Mouse (Mus musculus) hindbrain, embryonic 12.5 days (tissue): Measurements from ENCODE around the gene Cfp. TPM values are rescaled to one million over a fixed set of nuclear protein-coding genes. Genes with fewer than 3 reads are reported as not detected.

Source experiments
- ATAC-seq: fragments of 200-750 bp; cut with Nextera tagmentation; 2 replicates; pipeline ENCODE4 v1.8.0; 2017; ENCODE audit warnings: moderate TSS enrichment; ENCODE audit not compliant: low FRiP score
- H3K27ac ChIP-seq: fragments of 300-500 bp; sonication (generic); 2 replicates; pipeline ENCODE4 v1.5.1; 2016; ENCODE audit warnings: mild to moderate bottlenecking
- H3K27me3 ChIP-seq: fragments of 300-500 bp; sonication (generic); 2 replicates; pipeline ENCODE4 v1.6.1; 2016; ENCODE audit warnings: mild to moderate bottlenecking
- H3K36me3 ChIP-seq: fragments of 300-500 bp; sonication (generic); 2 replicates; pipeline ENCODE4 v1.6.1; 2016; ENCODE audit warnings: mild to moderate bottlenecking
- H3K4me1 ChIP-seq: fragments of 300-500 bp; sonication (generic); 2 replicates; pipeline ENCODE4 v1.6.1; 2016
- H3K4me2 ChIP-seq: fragments of 300-500 bp; sonication (generic); replicated peaks from 2 replicates; pipeline ENCODE4 v1.6.1; 2016; ENCODE audit warnings: mild to moderate bottlenecking
- H3K4me3 ChIP-seq: fragments of 300-500 bp; sonication (generic); 2 replicates; pipeline ENCODE4 v1.5.1; 2016; ENCODE audit warnings: mild to moderate bottlenecking
- H3K9ac ChIP-seq: fragments of 300-500 bp; sonication (generic); 2 replicates; pipeline ENCODE4 v1.6.1; 2016; ENCODE audit warnings: mild to moderate bottlenecking, moderate library complexity
- H3K9me3 ChIP-seq: fragments of 300-500 bp; sonication (generic); replicated peaks from 2 replicates; pipeline ENCODE4 v1.6.1; 2016; ENCODE audit warnings: mild to moderate bottlenecking
- WGBS: fragments of 180-500 bp; shearing (Covaris S2); methylation state at CpG from one replicate; pipeline ENCODE4 v1.1.7; 2016; 5-methylcytosine and 5-hydroxymethylcytosine counted together
- polyA plus RNA-seq: library from polyadenylated mRNA; unstranded; fragments of >200 nt; fragmentation: Nextera tagmentation; extraction: Ambion mirVana; gene quantifications from 2 replicates; pipeline ENCODE4 v1.2.1, GENCODE M21; 2016

Cfp gene
- polyA plus RNA-seq = 3.7 and 5.1 TPM in 2 replicates

- H3K36me3 ChIP-seq = peaks cover 44% of the 10 kb centered on the region
- H3K4me3 ChIP-seq = no peak within 1 kb of the TSS
- no peak within 1 kb of the TSS for H3K4me2 ChIP-seq
- no peak within 1 kb of the TSS for H3K9ac ChIP-seq
- no peak within 1 kb of the TSS for H3K27ac ChIP-seq
- H3K4me1 ChIP-seq = no peaks in the 10 kb centered on the region
- 93% methylated on average over 1 of the region's 1 CpGs for WGBS
- ATAC-seq = no peak
- H3K9me3 ChIP-seq = no peaks in the 10 kb centered on the region
- no peaks in the 10 kb centered on the region for H3K27me3 ChIP-seq
These were observed at the start of gene Cfp for GRCm38 (mm10) chrX:20931364-20931763. Gene Cfp (minus strand): TSS chrX:20931555.

GRCm38 (mm10) chrX:20980901-20981300, 49.5 kb upstream of the Cfp start:
- 67% methylated on average over 1 of the region's 1 CpGs for WGBS
- Histone ChIP-seq H3K4me2 (no peak overlapping the region), H3K4me3 (no peak overlapping the region), H3K27me3 (no peaks in the 10 kb centered on the region), H3K36me3 (no peaks in the 10 kb centered on the region), H3K4me1 (no peaks in the 10 kb centered on the region), H3K9ac (no peak overlapping the region), H3K27ac (no peak overlapping the region), H3K9me3 (no peaks in the 10 kb centered on the region)
- no peak for ATAC-seq

GRCm38 (mm10) chrX:20961477-20962378, 30.4 kb upstream of the Cfp start, which contains the start of gene Uxt:
Gene Uxt (minus strand): TSS chrX:20962017.
- peak within 1 kb of the TSS; percentile 46 for H3K4me2 ChIP-seq
- H3K9me3 ChIP-seq = no peaks in the 10 kb centered on the region
- H3K27me3 ChIP-seq = no peaks in the 10 kb centered on the region
- H3K9ac ChIP-seq = peak within 1 kb of the TSS; percentile 54; the same call in 1 of the 2 replicates
- 19% methylated on average over 57 of the region's 57 CpGs for WGBS
- peak; percentile 98 for ATAC-seq
- H3K4me1 ChIP-seq = no peaks in the 10 kb centered on the region
- H3K36me3 ChIP-seq = no peaks in the 10 kb centered on the region
- 0 out of 2 replicates have a peak within 1 kb of the TSS, but pooled peaks have one; percentile 35 for H3K27ac ChIP-seq
- H3K4me3 ChIP-seq = peak within 1 kb of the TSS; percentile 49

- H3K27ac ChIP-seq = peak within 1 kb of the TSS; percentile 72
- peak within 1 kb of the TSS; percentile 60 for H3K4me3 ChIP-seq
- H3K9me3 ChIP-seq = no peaks in the 10 kb centered on the region
- peak within 1 kb of the TSS; percentile 62 for H3K9ac ChIP-seq
- 19% methylated on average over 30 of the region's 30 CpGs for WGBS
- H3K4me1 ChIP-seq = peaks cover 2% of the 10 kb centered on the region; the same call in 1 of the 2 replicates
- H3K36me3 ChIP-seq = no peaks in the 10 kb centered on the region
- peak within 1 kb of the TSS; percentile 52 for H3K4me2 ChIP-seq
- ATAC-seq = peak; percentile 98
- no peaks in the 10 kb centered on the region for H3K27me3 ChIP-seq
These were observed 19.0 kb upstream of the Cfp start, which contains the start of gene Elk1 for GRCm38 (mm10) chrX:20950191-20950880. Gene Elk1 (minus strand): TSS chrX:20950608.

GRCm38 (mm10) chrX:20946055-20946454, 14.7 kb upstream of the Cfp start:
- no peak overlapping the region for H3K9ac ChIP-seq
- no peak for ATAC-seq
- no peaks in the 10 kb centered on the region for H3K36me3 ChIP-seq
- H3K4me1 ChIP-seq = peaks cover 2% of the 10 kb centered on the region; the same call in 1 of the 2 replicates
- no peak overlapping the region for H3K4me2 ChIP-seq
- H3K27ac ChIP-seq = no peak overlapping the region
- WGBS = 9% methylated on average over 4 of the region's 4 CpGs
- H3K27me3 ChIP-seq = no peaks in the 10 kb centered on the region
- H3K9me3 ChIP-seq = no peaks in the 10 kb centered on the region
- no peak overlapping the region for H3K4me3 ChIP-seq

- no peaks in the 10 kb centered on the region for H3K4me1 ChIP-seq
- no peak overlapping the region for H3K27ac ChIP-seq
- no peak overlapping the region for H3K9ac ChIP-seq
- H3K27me3 ChIP-seq = no peaks in the 10 kb centered on the region
- 96% methylated on average over 1 of the region's 1 CpGs for WGBS
- peaks cover 47% of the 10 kb centered on the region for H3K36me3 ChIP-seq
- no peak overlapping the region for H3K4me2 ChIP-seq
- ATAC-seq = no peak
- no peaks in the 10 kb centered on the region for H3K9me3 ChIP-seq
- H3K4me3 ChIP-seq = no peak overlapping the region
These were observed 608 bp upstream of the Cfp start for GRCm38 (mm10) chrX:20931963-20932362.

GRCm38 (mm10) chrX:20929859-20930258, 1.5 kb downstream of the Cfp start:
- Histone ChIP-seq H3K4me2 (no peak overlapping the region), H3K36me3 (peaks cover 31% of the 10 kb centered on the region), H3K27ac (no peak overlapping the region), H3K27me3 (no peaks in the 10 kb centered on the region), H3K9me3 (no peaks in the 10 kb centered on the region), H3K4me3 (no peak overlapping the region), H3K4me1 (no peaks in the 10 kb centered on the region), H3K9ac (no peak overlapping the region)
- WGBS = 90% methylated on average over 1 of the region's 1 CpGs
- no peak for ATAC-seq

- Histone ChIP-seq H3K4me2 (no peak overlapping the region), H3K36me3 (peaks cover 19% of the 10 kb centered on the region; the same call in 1 of the 2 replicates), H3K27ac (no peak overlapping the region), H3K9ac (no peak overlapping the region), H3K9me3 (no peaks in the 10 kb centered on the region), H3K27me3 (no peaks in the 10 kb centered on the region), H3K4me1 (no peaks in the 10 kb centered on the region), H3K4me3 (no peak overlapping the region)
- no peak for ATAC-seq
These were observed 6.4 kb downstream of the Cfp start for GRCm38 (mm10) chrX:20924976-20925375.

GRCm38 (mm10) chrX:20923506-20923905, 7.8 kb downstream of the Cfp start:
- H3K4me1 ChIP-seq = no peaks in the 10 kb centered on the region
- no peak overlapping the region for H3K9ac ChIP-seq
- peaks cover 13% of the 10 kb centered on the region; the same call in 1 of the 2 replicates for H3K36me3 ChIP-seq
- 69% methylated on average over 1 of the region's 1 CpGs for WGBS
- H3K27ac ChIP-seq = no peak overlapping the region
- H3K4me3 ChIP-seq = no peak overlapping the region
- no peak overlapping the region for H3K4me2 ChIP-seq
- ATAC-seq = no peak
- H3K27me3 ChIP-seq = no peaks in the 10 kb centered on the region
- H3K9me3 ChIP-seq = no peaks in the 10 kb centered on the region

GRCm38 (mm10) chrX:20921366-20921765, 10.0 kb downstream of the Cfp start:
- Histone ChIP-seq H3K9me3 (no peaks in the 10 kb centered on the region), H3K4me1 (no peaks in the 10 kb centered on the region), H3K36me3 (no peaks in the 10 kb centered on the region), H3K27ac (no peak overlapping the region), H3K27me3 (no peaks in the 10 kb centered on the region), H3K9ac (no peak overlapping the region), H3K4me3 (peak overlapping the region; percentile 48), H3K4me2 (peak overlapping the region; percentile 58)
- peak; percentile 12; the same call in 1 of the 2 replicates for ATAC-seq
- 41% methylated on average over 5 of the region's 5 CpGs for WGBS

- 14% methylated on average over 34 of the region's 44 CpGs for WGBS
- H3K9ac ChIP-seq = peak within 1 kb of the TSS; percentile 63
- H3K4me1 ChIP-seq = no peaks in the 10 kb centered on the region
- ATAC-seq = peak; percentile 95
- no peaks in the 10 kb centered on the region for H3K36me3 ChIP-seq
- H3K27me3 ChIP-seq = no peaks in the 10 kb centered on the region
- H3K27ac ChIP-seq = peak within 1 kb of the TSS; percentile 75
- H3K4me3 ChIP-seq = peak within 1 kb of the TSS; percentile 48
- H3K4me2 ChIP-seq = peak within 1 kb of the TSS; percentile 58
- no peaks in the 10 kb centered on the region for H3K9me3 ChIP-seq
These were observed 10.5 kb downstream of the Cfp start, which contains the start of gene Syn1 for GRCm38 (mm10) chrX:20920844-20921364. Gene Syn1 (minus strand): TSS chrX:20921004.
